Mouse (Mus musculus) kidney, adult 2 months (tissue): ENCODE measurements at regions not wholly inside any gene's neighbourhood (a gene's known extent, or its start where the extent isn't known, plus 50 kb on each side); places are given as distances from the start of the nearest gene placed in this dataset.

Experiments used
- CTCF ChIP-seq: fragments of 200-500 bp; conservative IDR thresholded peaks from 2 replicates; pipeline ENCODE4 v1.5.1; 2011; ENCODE audit warnings: low read depth, mild to moderate bottlenecking, control low read depth, low read length, moderate library complexity, mixed read lengths; ENCODE audit not compliant: insufficient read depth, insufficient read length
- POLR2A ChIP-seq: fragments of 200-500 bp; IDR thresholded peaks from one replicate; pipeline ENCODE4 v1.6.1; 2011; ENCODE audit warnings: low read depth, low read length, control low read depth

- TF ChIP-seq CTCF (no peak), POLR2A (no peak)
Observed at GRCm38 (mm10) chr7:78023075-78023474, 714.7 kb downstream of the Ntrk3 start.
